Mouse (Mus musculus) thymus, adult 2 months (tissue): Measurements from ENCODE around the gene Gm3336. TPM values are rescaled to one million over a fixed set of nuclear protein-coding genes. Genes with fewer than 3 reads are reported as not detected.

Experiments
- DNase-seq: peaks from one replicate; pipeline ENCODE4 v3.0.0; 2021
- H3K27ac ChIP-seq: fragments of 200-500 bp; 2 replicates; pipeline ENCODE4 v1.5.1; 2012; ENCODE audit warnings: low read length, control low read depth; ENCODE audit not compliant: control insufficient read depth, insufficient read depth
- H3K27me3 ChIP-seq: fragments of 200-500 bp; 2 replicates; pipeline ENCODE4 v1.6.1; 2012; ENCODE audit warnings: mild to moderate bottlenecking, low read length, moderate library complexity, mixed read lengths; ENCODE audit not compliant: control insufficient read depth, insufficient read depth
- H3K36me3 ChIP-seq: fragments of 200-500 bp; 2 replicates; pipeline ENCODE4 v1.6.1; 2012; ENCODE audit warnings: mild to moderate bottlenecking, low read length, moderate library complexity; ENCODE audit not compliant: control insufficient read depth, insufficient read depth
- H3K4me1 ChIP-seq: fragments of 200-500 bp; replicated peaks from 2 replicates; pipeline ENCODE4 v1.6.1; 2012; ENCODE audit warnings: low read length; ENCODE audit not compliant: control insufficient read depth, insufficient read depth
- H3K4me3 ChIP-seq: fragments of 200-500 bp; 2 replicates; pipeline ENCODE4 v1.5.1; 2012; ENCODE audit warnings: mild to moderate bottlenecking, low read length, control low read depth, moderate library complexity; ENCODE audit not compliant: control insufficient read depth, insufficient read depth
- CTCF ChIP-seq: fragments of 200-500 bp; IDR thresholded peaks from 2 replicates; pipeline ENCODE4 v1.5.1; 2012; ENCODE audit warnings: mild to moderate bottlenecking, control low read depth, low read length, moderate library complexity, borderline replicate concordance; ENCODE audit not compliant: control insufficient read depth, poor library complexity, insufficient read depth; ENCODE audit errors: extremely low read depth
- POLR2A ChIP-seq: fragments of 200-500 bp; IDR thresholded peaks from 2 replicates; pipeline ENCODE4 v1.6.1; 2012; ENCODE audit warnings: mild to moderate bottlenecking, low read length, control low read depth, moderate library complexity; ENCODE audit not compliant: control insufficient read depth, poor library complexity, insufficient read depth; ENCODE audit errors: extremely low read depth
- WGBS: fragments of 180-500 bp; shearing (Covaris S2); methylation state at CpG from one replicate; pipeline ENCODE4 v1.1.7; 2018; 5-methylcytosine and 5-hydroxymethylcytosine counted together
- polyA plus RNA-seq: library from polyadenylated mRNA; depleted of rRNA; stranded (reverse); fragments of >200 nt; gene quantifications from 2 replicates; pipeline ENCODE4 v1.2.3, GENCODE M21; 2012

The Gm3336 gene
- polyA plus RNA-seq, 1 experiment, result 0.50 TPM

- no peak overlapping the region for H3K27ac ChIP-seq
- no peak for TF ChIP-seq POLR2A
- no peak for TF ChIP-seq CTCF
- no peaks in the 10 kb centered on the region for H3K36me3 ChIP-seq
- 96% methylated on average over 2 of the region's 2 CpGs for WGBS
- no peaks in the 10 kb centered on the region for H3K27me3 ChIP-seq
- no peak overlapping the region for H3K4me3 ChIP-seq
- DNase-seq, result no peak
- peaks cover 18% of the 10 kb centered on the region for H3K4me1 ChIP-seq
Measured at GRCm38 (mm10) chr8:70701982-70702841, 16.1 kb upstream of the Gm3336 start.

- 97% methylated on average over 3 of the region's 3 CpGs for WGBS
- no peak for DNase-seq
- H3K4me1 ChIP-seq, result peaks cover 12% of the 10 kb centered on the region
- no peaks in the 10 kb centered on the region for H3K27me3 ChIP-seq
- no peaks in the 10 kb centered on the region for H3K36me3 ChIP-seq
- no peak for TF ChIP-seq CTCF
- no peak for TF ChIP-seq POLR2A
- H3K4me3 ChIP-seq, result no peak overlapping the region
- H3K27ac ChIP-seq, result no peak overlapping the region
Measured at GRCm38 (mm10) chr8:70702842-70703182, 15.5 kb upstream of the Gm3336 start.

GRCm38 (mm10) chr8:70703287-70703686 lies 15.1 kb upstream of the Gm3336 start, which contains the start of gene Iqcn:
TSS of gene Iqcn (plus strand) at chr8:70703457.
- no peak within 1 kb of the TSS for H3K4me3 ChIP-seq
- WGBS, result 96% methylated on average over 3 of the region's 3 CpGs

GRCm38 (mm10) chr8:70708281-70708680 lies 10.1 kb upstream of the Gm3336 start:
- no peaks in the 10 kb centered on the region for H3K4me1 ChIP-seq
- no peak for DNase-seq
- no peaks in the 10 kb centered on the region for H3K36me3 ChIP-seq
- no peaks in the 10 kb centered on the region for H3K27me3 ChIP-seq
- TF ChIP-seq CTCF (no peak), POLR2A (no peak)
- no peak overlapping the region for H3K27ac ChIP-seq
- WGBS, result 89% methylated on average over 14 of the region's 14 CpGs
- H3K4me3 ChIP-seq, result no peak overlapping the region

More at GRCm38 (mm10) chr8:70703287-70703686, 15.1 kb upstream of the Gm3336 start, which contains the start of gene Iqcn:
- no peaks in the 10 kb centered on the region for H3K36me3 ChIP-seq
- no peak for DNase-seq
- TF ChIP-seq POLR2A, result no peak
- no peak for TF ChIP-seq CTCF
- no peaks in the 10 kb centered on the region for H3K27me3 ChIP-seq
- H3K4me1 ChIP-seq, result peaks cover 10% of the 10 kb centered on the region
- no peak within 1 kb of the TSS for H3K27ac ChIP-seq

GRCm38 (mm10) chr8:70709794-70710193 lies 8.5 kb upstream of the Gm3336 start:
- TF ChIP-seq POLR2A, result no peak
- H3K4me1 ChIP-seq, result no peaks in the 10 kb centered on the region
- DNase-seq, result no peak
- H3K4me3 ChIP-seq, result no peak overlapping the region
- no peaks in the 10 kb centered on the region for H3K36me3 ChIP-seq
- WGBS, result 96% methylated on average over 9 of the region's 9 CpGs
- H3K27me3 ChIP-seq, result no peaks in the 10 kb centered on the region
- no peak overlapping the region for H3K27ac ChIP-seq

GRCm38 (mm10) chr8:70710296-70710695 lies 8.0 kb upstream of the Gm3336 start:
- TF ChIP-seq CTCF (no peak), POLR2A (no peak)
- H3K4me1 ChIP-seq, result no peaks in the 10 kb centered on the region
- H3K27ac ChIP-seq, result no peak overlapping the region
- no peak for DNase-seq
- 81% methylated on average over 1 of the region's 1 CpGs for WGBS
- H3K4me3 ChIP-seq, result no peak overlapping the region
- H3K36me3 ChIP-seq, result no peaks in the 10 kb centered on the region
- no peaks in the 10 kb centered on the region for H3K27me3 ChIP-seq
